Mouse (Mus musculus) heart, embryonic 14.5 days (tissue): ENCODE data around the gene Tmem255b. TPM values are rescaled to one million over a fixed set of nuclear protein-coding genes. Genes with fewer than 3 reads are reported as not detected.

Experiments
- ATAC-seq: fragments of 200-750 bp; cut with Nextera tagmentation; 2 replicates; pipeline ENCODE4 v1.8.0; 2017; ENCODE audit warnings: low read depth, moderate TSS enrichment; ENCODE audit not compliant: insufficient number of reproducible peaks, insufficient read depth, low FRiP score
- H3K27ac ChIP-seq, 2 experiments: fragments of 200-500 bp in 1 of 2; fragments of 300-500 bp in 1 of 2; sonication (generic) in 1 of 2; replicated peaks in 1 of 2; 2 replicates each; pipeline ENCODE4 v1.5.1; 2012 to 2014; ENCODE audit warnings: low read depth in 2 of 2, low read length in 2 of 2, control low read depth in 1 of 2, mild to moderate bottlenecking in 1 of 2, mixed read lengths in 1 of 2; ENCODE audit not compliant: control insufficient read depth in 1 of 2, insufficient read depth in 1 of 2
- H3K27me3 ChIP-seq: fragments of 300-500 bp; sonication (generic); 2 replicates; pipeline ENCODE4 v1.6.1; 2014; ENCODE audit warnings: mild to moderate bottlenecking, low read length, control low read depth; ENCODE audit not compliant: control insufficient read depth, insufficient read depth
- H3K36me3 ChIP-seq: fragments of 300-500 bp; sonication (generic); 2 replicates; pipeline ENCODE4 v1.6.1; 2014; ENCODE audit warnings: mild to moderate bottlenecking, control low read depth, low read length, mixed read lengths; ENCODE audit not compliant: control insufficient read depth, insufficient read depth
- H3K4me1 ChIP-seq, 2 experiments: fragments of 200-500 bp in 1 of 2; fragments of 300-500 bp in 1 of 2; sonication (generic) in 1 of 2; 2 replicates each; pipeline ENCODE4 v1.6.1; 2012 to 2014; ENCODE audit warnings: low read length in 2 of 2, control low read depth in 1 of 2, mixed read lengths in 1 of 2; ENCODE audit not compliant: control insufficient read depth in 2 of 2, insufficient read depth in 2 of 2
- H3K4me2 ChIP-seq: fragments of 300-500 bp; sonication (generic); 2 replicates; pipeline ENCODE4 v1.6.1; 2014; ENCODE audit warnings: mild to moderate bottlenecking, low read length
- H3K4me3 ChIP-seq, 2 experiments: fragments of 200-500 bp in 1 of 2; fragments of 300-500 bp in 1 of 2; sonication (generic) in 1 of 2; 2 replicates each; pipeline ENCODE4 v1.5.1; 2012 to 2014; ENCODE audit warnings: low read length in 2 of 2, mild to moderate bottlenecking in 2 of 2, control low read depth in 1 of 2, low read depth in 1 of 2, moderate library complexity in 1 of 2; ENCODE audit not compliant: control insufficient read depth in 1 of 2, insufficient read depth in 1 of 2
- H3K9ac ChIP-seq: fragments of 300-500 bp; sonication (generic); 2 replicates; pipeline ENCODE4 v1.6.1; 2014; ENCODE audit warnings: mild to moderate bottlenecking, low read length
- H3K9me3 ChIP-seq: fragments of 300-500 bp; sonication (generic); 2 replicates; pipeline ENCODE4 v1.6.1; 2016; ENCODE audit warnings: low read length, control low read depth; ENCODE audit not compliant: control insufficient read depth
- WGBS: fragments of 180-500 bp; shearing (Covaris S2); extraction: QIAGEN DNeasy Blood & Tissue Kit; methylation state at CpG from one replicate; pipeline ENCODE4 v1.1.7; 2014; 5-methylcytosine and 5-hydroxymethylcytosine counted together
- polyA plus RNA-seq: library from polyadenylated mRNA; unstranded; fragments of >200 nt; fragmentation: Nextera tagmentation; extraction: Ambion mirVana; gene quantifications from 2 replicates; pipeline ENCODE4 v1.2.1, GENCODE M21; 2014

Gene Tmem255b
- polyA plus RNA-seq, 1 experiment from 2014 or later = 0.97 TPM

- Histone ChIP-seq H3K9me3 (no peaks in the 10 kb centered on the region), H3K27ac (no peak overlapping the region), H3K4me3 (no peak overlapping the region), H3K4me1 (peaks cover 0 to 2% of the 10 kb centered on the region in 2 experiments; a peak in 1 of 4 replicates), H3K27me3 (no peaks in the 10 kb centered on the region; the same call in 1 of the 2 replicates), H3K9ac (no peak overlapping the region), H3K4me2 (no peak overlapping the region), H3K36me3 (peaks cover 34% of the 10 kb centered on the region)
- ATAC-seq = no peak
- 33% methylated on average over 4 of the region's 4 CpGs for whole genome bisulfite sequencing
These were observed 26.9 kb downstream of the Tmem255b start for GRCm38 (mm10) chr8:13461843-13462242.

- Histone ChIP-seq H3K9ac (no peak overlapping the region), H3K27ac (no peak overlapping the region)
- WGBS = 64% methylated on average over 10 of the region's 10 CpGs
These were observed 27.4 kb downstream of the Tmem255b start for GRCm38 (mm10) chr8:13462392-13462791.

GRCm38 (mm10) chr8:13465324-13465723 is 30.3 kb downstream of the Tmem255b start:
- no peak overlapping the region for H3K27ac ChIP-seq
- H3K4me1 ChIP-seq = peaks cover 0 to 2% of the 10 kb centered on the region in 2 experiments; a peak in 1 of 4 replicates
- no peak overlapping the region for H3K4me3 ChIP-seq
- 68% methylated on average over 7 of the region's 7 CpGs for WGBS
- H3K36me3 ChIP-seq = peaks cover 68% of the 10 kb centered on the region
- ATAC-seq = no peak
- H3K4me2 ChIP-seq = no peak overlapping the region
- no peak overlapping the region for H3K9ac ChIP-seq
- H3K9me3 ChIP-seq = no peaks in the 10 kb centered on the region
- H3K27me3 ChIP-seq = no peaks in the 10 kb centered on the region

More at GRCm38 (mm10) chr8:13462392-13462791, 27.4 kb downstream of the Tmem255b start:
- H3K27me3 ChIP-seq = no peaks in the 10 kb centered on the region; the same call in 1 of the 2 replicates
- no peaks in the 10 kb centered on the region for H3K9me3 ChIP-seq
- no peak for ATAC-seq
- no peak overlapping the region for H3K4me2 ChIP-seq
- peaks cover 0 to 2% of the 10 kb centered on the region in 2 experiments; a peak in 1 of 4 replicates for H3K4me1 ChIP-seq
- peaks cover 39% of the 10 kb centered on the region for H3K36me3 ChIP-seq
- H3K4me3 ChIP-seq = no peak overlapping the region

- Histone ChIP-seq H3K4me2 (no peak overlapping the region), H3K9me3 (no peaks in the 10 kb centered on the region), H3K36me3 (peaks cover 82% of the 10 kb centered on the region), H3K27ac (no peak overlapping the region), H3K4me1 (peaks cover 2 to 7% of the 10 kb centered on the region in 2 experiments; a peak in 2 of 4 replicates), H3K27me3 (no peaks in the 10 kb centered on the region), H3K4me3 (no peak overlapping the region), H3K9ac (no peak overlapping the region)
- ATAC-seq = no peak
- 65% methylated on average over 5 of the region's 5 CpGs for WGBS
These were observed 32.0 kb downstream of the Tmem255b start for GRCm38 (mm10) chr8:13466989-13467388.

GRCm38 (mm10) chr8:13468737-13469136 is 33.7 kb downstream of the Tmem255b start:
- Histone ChIP-seq H3K9me3 (no peaks in the 10 kb centered on the region), H3K36me3 (peaks cover 86% of the 10 kb centered on the region), H3K4me1 (peaks cover 12 to 17% of the 10 kb centered on the region in 2 experiments; a peak in 3 of 4 replicates), H3K9ac (no peak overlapping the region), H3K27me3 (no peaks in the 10 kb centered on the region), H3K4me2 (no peak overlapping the region), H3K27ac (no peak overlapping the region), H3K4me3 (no peak overlapping the region)
- WGBS = 82% methylated on average over 9 of the region's 9 CpGs
- no peak for ATAC-seq

- Histone ChIP-seq H3K27ac (no peak overlapping the region), H3K27me3 (no peaks in the 10 kb centered on the region), H3K36me3 (peaks cover 90% of the 10 kb centered on the region), H3K4me1 (peaks cover 10 to 17% of the 10 kb centered on the region in 2 experiments; a peak in 3 of 4 replicates), H3K4me2 (no peak overlapping the region), H3K9ac (no peak overlapping the region), H3K9me3 (no peaks in the 10 kb centered on the region), H3K4me3 (no peak overlapping the region)
- ATAC-seq = no peak
- WGBS = 67% methylated on average over 11 of the region's 11 CpGs
These were observed 36.5 kb downstream of the Tmem255b start for GRCm38 (mm10) chr8:13471484-13471883.

GRCm38 (mm10) chr8:13472284-13472683 is 37.3 kb downstream of the Tmem255b start:
- WGBS = 31% methylated on average over 7 of the region's 7 CpGs
- Histone ChIP-seq H3K4me1 (peaks cover 10 to 17% of the 10 kb centered on the region in 2 experiments; a peak in 3 of 4 replicates), H3K9ac (no peak overlapping the region), H3K4me2 (no peak overlapping the region), H3K4me3 (no peak overlapping the region), H3K27me3 (no peaks in the 10 kb centered on the region), H3K9me3 (no peaks in the 10 kb centered on the region), H3K36me3 (peaks cover 90% of the 10 kb centered on the region), H3K27ac (peak overlapping the region; percentile 78)
- ATAC-seq = peak; percentile 85

- Histone ChIP-seq H3K27ac (no peak overlapping the region), H3K9ac (no peak overlapping the region), H3K27me3 (no peaks in the 10 kb centered on the region), H3K4me2 (no peak overlapping the region), H3K4me1 (peaks cover 10 to 17% of the 10 kb centered on the region in 2 experiments; a peak in 3 of 4 replicates), H3K9me3 (no peaks in the 10 kb centered on the region), H3K4me3 (no peak overlapping the region), H3K36me3 (peaks cover 89% of the 10 kb centered on the region)
- ATAC-seq = no peak
- WGBS = 45% methylated on average over 9 of the region's 9 CpGs
These were observed 40.9 kb downstream of the Tmem255b start for GRCm38 (mm10) chr8:13475892-13476291.
